8 mouse cellular contexts compared by ENCODE assay signal in genomic region chr10:21993515-21994373, GRCm38 (mm10).
A peak's percentile ranks its signal among the peaks of the same experiment; 100 is the strongest.
DNase-seq lines count a peak whose midpoint lies in the region; ATAC-seq and TF ChIP-seq lines count a peak whose summit lies in the region.

No protein-coding gene starts in this region.

- H3K27ac ChIP-seq in cortical plate, adult 2 months (ENCODE audit: insufficient read depth, low read length): peak overlapping the region; percentile 99
- peak overlapping the region; percentile 96 for H3K27ac ChIP-seq in intestine, embryonic 15.5 days
- H3K27ac ChIP-seq in liver, embryonic 13.5 days: peak overlapping the region; percentile 81
- H3K27ac ChIP-seq in midbrain, postnatal 0 days (ENCODE audit: low read depth, low read length): peak overlapping the region; percentile 73

- H3K4me1 ChIP-seq in cortical plate, adult 2 months (ENCODE audit: control insufficient read depth, insufficient read depth, low read length): peaks cover 2% of the 10 kb centered on the region; the same call in 1 of the 2 replicates
- H3K4me1 ChIP-seq in intestine, embryonic 15.5 days (replicated peaks): peaks cover 8% of the 10 kb centered on the region
- H3K4me1 ChIP-seq in liver, embryonic 13.5 days (replicated peaks): peaks cover 25% of the 10 kb centered on the region
- H3K4me1 ChIP-seq in midbrain, postnatal 0 days (ENCODE audit: insufficient read depth, low read length): no peaks in the 10 kb centered on the region

- ATAC-seq in granulocyte monocyte progenitor cell, adult 5-6 weeks (replicated peaks; ENCODE audit: poor library complexity, severe bottlenecking): peak; percentile 28
- peak; percentile 76 for ATAC-seq in intestine, embryonic 15.5 days
- ATAC-seq in liver, embryonic 13.5 days (ENCODE audit: low read depth): peak; percentile 67
- peak; percentile 53 for ATAC-seq in midbrain, postnatal 0 days (ENCODE audit: low FRiP score)

- WGBS in intestine, embryonic 15.5 days: under 1% methylated on average over 60 of the region's 60 CpGs
- WGBS in liver, embryonic 13.5 days (ENCODE audit: insufficient replicate concordance): under 1% methylated on average over 59 of the region's 60 CpGs
- under 1% methylated on average over 60 of the region's 60 CpGs for WGBS in midbrain, postnatal 0 days

- H3K4me2 ChIP-seq in intestine, embryonic 15.5 days (replicated peaks): peak overlapping the region; percentile 88
- H3K4me2 ChIP-seq in liver, embryonic 13.5 days: peak overlapping the region; percentile 86
- H3K4me2 ChIP-seq in midbrain, postnatal 0 days (ENCODE audit: low read depth, low read length, poor library complexity, severe bottlenecking): peak overlapping the region; percentile 99

- H3K9me3 ChIP-seq in intestine, embryonic 15.5 days: no peaks in the 10 kb centered on the region
- H3K9me3 ChIP-seq in liver, embryonic 13.5 days (replicated peaks): no peaks in the 10 kb centered on the region
- H3K9me3 ChIP-seq in midbrain, postnatal 0 days (ENCODE audit: low read length): no peaks in the 10 kb centered on the region

- H3K9ac ChIP-seq in intestine, embryonic 15.5 days: peak overlapping the region; percentile 80
- peak overlapping the region; percentile 67 for H3K9ac ChIP-seq in liver, embryonic 13.5 days
- H3K9ac ChIP-seq in midbrain, postnatal 0 days (replicated peaks; ENCODE audit: low read length, poor library complexity, severe bottlenecking): peak overlapping the region; percentile 80

- 0 out of 2 replicates have a peak, but pooled peaks cover 4% of the 10 kb centered on the region for H3K27me3 ChIP-seq in intestine, embryonic 15.5 days (replicated peaks)
- H3K27me3 ChIP-seq in liver, embryonic 13.5 days: peaks cover 39% of the 10 kb centered on the region
- no peaks in the 10 kb centered on the region for H3K27me3 ChIP-seq in midbrain, postnatal 0 days (ENCODE audit: insufficient read depth, low read length)

- peak; percentile 73 for DNase-seq in 3T3-L1 (ENCODE audit: low read depth, low spot score)
- DNase-seq in MN1 (ENCODE audit: low spot score): peak; percentile 73
- DNase-seq in liver, embryonic 13.5 days: no peak
- peak; percentile 37 for DNase-seq in midbrain, postnatal 0 days (ENCODE audit: low spot score)
- peak; percentile 20 for DNase-seq in yolk sac, embryonic 10.5 days (ENCODE audit: low spot score)

- H3K4me3 ChIP-seq in cortical plate, adult 2 months (ENCODE audit: insufficient read depth, low read length): peak overlapping the region; percentile 82
- peak overlapping the region; percentile 71 for H3K4me3 ChIP-seq in intestine, embryonic 15.5 days (replicated peaks)
- H3K4me3 ChIP-seq in liver, embryonic 13.5 days (replicated peaks): peak overlapping the region; percentile 64
- peak overlapping the region; percentile 56 for H3K4me3 ChIP-seq in midbrain, postnatal 0 days (ENCODE audit: low read depth, low read length)

- TF ChIP-seq CTCF in cortical plate, adult 2 months (IDR thresholded peaks at IDR 0.05; ENCODE audit: extremely low read depth, insufficient read depth, low read length): no peak
- TF ChIP-seq CTCF in midbrain, postnatal 0 days (IDR thresholded peaks at IDR 0.05): no peak

- H3K36me3 ChIP-seq in intestine, embryonic 15.5 days: no peaks in the 10 kb centered on the region
- H3K36me3 ChIP-seq in liver, embryonic 13.5 days: peaks cover 13% of the 10 kb centered on the region
- peaks cover 15% of the 10 kb centered on the region; the same call in 1 of the 2 replicates for H3K36me3 ChIP-seq in midbrain, postnatal 0 days (ENCODE audit: insufficient read depth, low read length)

- no peak for TF ChIP-seq POLR2A in cortical plate, adult 2 months (IDR thresholded peaks at IDR 0.05; ENCODE audit: extremely low read depth, insufficient read depth, low read length)
